Mouse (Mus musculus) cerebellum, postnatal 4 days (tissue): Measurements from ENCODE around the gene Gna15.
A peak's percentile ranks its signal among the peaks of the same experiment; 100 is the strongest.

Experiments used
- DNase-seq, 2 experiments: peaks; one replicate each; pipeline ENCODE4 v3.0.0; 2022; ENCODE audit warnings: low spot score in 2 of 2, mixed read lengths in 1 of 2

Gene Gna15

GRCm38 (mm10) chr10:81523570-81523969, 455 bp downstream of the Gna15 start:
- DNase-seq, result no peak

- no peak for DNase-seq
Measured at GRCm38 (mm10) chr10:81523142-81523541, 883 bp downstream of the Gna15 start.

GRCm38 (mm10) chr10:81519978-81520365, 4.1 kb downstream of the Gna15 start:
- no peak for DNase-seq

- DNase-seq, result no peak
Measured at GRCm38 (mm10) chr10:81519227-81519977, 4.6 kb downstream of the Gna15 start.

GRCm38 (mm10) chr10:81518546-81518945, 5.5 kb downstream of the Gna15 start:
- DNase-seq, result peak in 1 of 2 experiments; percentile 71

GRCm38 (mm10) chr10:81517227-81517626, 6.8 kb downstream of the Gna15 start:
- no peak for DNase-seq

- no peak for DNase-seq
Measured at GRCm38 (mm10) chr10:81513798-81514197, 10.2 kb downstream of the Gna15 start.

- DNase-seq, result no peak
Measured at GRCm38 (mm10) chr10:81510246-81510810, 13.7 kb downstream of the Gna15 start.

- DNase-seq, result no peak
Measured at GRCm38 (mm10) chr10:81507691-81508489, 16.1 kb downstream of the Gna15 start.

- DNase-seq, result no peak
Measured at GRCm38 (mm10) chr10:81507095-81507494, 16.9 kb downstream of the Gna15 start.

- DNase-seq, result no peak
Measured at GRCm38 (mm10) chr10:81505016-81505664, 18.9 kb downstream of the Gna15 start.

GRCm38 (mm10) chr10:81502658-81503057, 21.4 kb downstream of the Gna15 start:
- DNase-seq, result peak; percentile 94

- DNase-seq, result no peak
Measured at GRCm38 (mm10) chr10:81501863-81502262, 22.2 kb downstream of the Gna15 start.

GRCm38 (mm10) chr10:81500032-81500431, 24.0 kb downstream of the Gna15 start, which contains the start of gene S1pr4:
Gene S1pr4 (minus strand): TSS chr10:81500132.
- no peak for DNase-seq

- DNase-seq, result no peak
Measured at GRCm38 (mm10) chr10:81499250-81499901, 24.6 kb downstream of the Gna15 start.

GRCm38 (mm10) chr10:81498316-81499249, 25.4 kb downstream of the Gna15 start:
- DNase-seq, result no peak

- no peak for DNase-seq
Measured at GRCm38 (mm10) chr10:81497401-81498270, 26.4 kb downstream of the Gna15 start.

- DNase-seq, result no peak
Measured at GRCm38 (mm10) chr10:81496969-81497368, 27.1 kb downstream of the Gna15 start.

GRCm38 (mm10) chr10:81496264-81496901, 27.6 kb downstream of the Gna15 start, which contains the start of gene Ncln:
Gene Ncln (minus strand): TSS chr10:81496392.
- DNase-seq, result peak; percentile 94 to 96
